Mouse (Mus musculus): ENCODE results near the gene Mbnl2.

DNA sequence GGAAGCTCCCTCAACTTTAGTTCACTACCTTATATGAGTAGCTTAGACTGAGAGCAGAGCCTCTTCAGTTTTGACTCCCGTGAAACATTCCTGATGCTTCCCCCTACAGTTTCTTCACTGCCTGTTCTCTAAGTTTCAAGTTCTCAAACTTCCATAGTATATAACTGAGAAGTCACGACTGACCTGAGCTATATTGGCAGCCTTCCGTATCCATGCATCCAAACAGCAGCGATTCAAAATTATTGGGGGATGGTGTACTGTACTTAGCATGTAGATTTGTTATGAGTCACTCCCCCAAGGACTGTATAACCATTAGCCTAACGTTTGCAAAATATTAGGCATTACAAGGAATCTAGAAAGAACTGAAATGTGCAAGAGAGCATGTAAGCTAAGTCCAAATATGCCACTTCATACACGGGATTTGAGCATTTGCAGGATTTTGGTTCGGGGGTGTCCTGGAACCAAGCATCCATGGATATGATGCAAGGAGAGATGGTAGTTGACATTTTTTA, 200.8 kb downstream of the Mbnl2 start:
- TF ChIP-seq CTCF (IDR thresholded peaks at IDR 0.05; ENCODE audit: control insufficient read depth, insufficient read depth, low read length) (no peak), POLR2A (IDR thresholded peaks at IDR 0.05; ENCODE audit: borderline replicate concordance, control insufficient read depth, low read depth, low read length) (no peak)
